Mouse (Mus musculus): ENCODE results near the gene Polr3h.

The Polr3h gene

DNA sequence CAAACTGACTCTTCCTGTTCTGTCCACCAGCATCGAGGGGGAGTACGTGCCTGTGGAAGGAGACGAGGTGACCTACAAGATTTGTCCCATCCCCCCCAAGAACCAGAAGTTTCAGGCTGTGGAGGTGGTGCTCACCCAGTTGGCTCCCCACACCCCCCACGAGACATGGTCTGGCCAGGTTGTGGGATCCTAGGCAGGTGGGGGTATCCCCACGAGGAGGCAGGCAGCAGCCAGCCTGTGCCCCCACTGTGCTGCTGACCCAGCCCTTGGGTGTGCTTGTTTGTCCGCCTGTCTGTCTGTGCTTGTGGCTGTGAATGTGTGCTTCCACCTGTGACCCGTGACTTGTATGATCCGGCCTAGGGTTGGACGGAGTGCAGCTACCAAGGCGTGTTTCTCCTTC, 23.0 kb upstream of the Polr3h start:
- DNase-seq: no peak

DNA sequence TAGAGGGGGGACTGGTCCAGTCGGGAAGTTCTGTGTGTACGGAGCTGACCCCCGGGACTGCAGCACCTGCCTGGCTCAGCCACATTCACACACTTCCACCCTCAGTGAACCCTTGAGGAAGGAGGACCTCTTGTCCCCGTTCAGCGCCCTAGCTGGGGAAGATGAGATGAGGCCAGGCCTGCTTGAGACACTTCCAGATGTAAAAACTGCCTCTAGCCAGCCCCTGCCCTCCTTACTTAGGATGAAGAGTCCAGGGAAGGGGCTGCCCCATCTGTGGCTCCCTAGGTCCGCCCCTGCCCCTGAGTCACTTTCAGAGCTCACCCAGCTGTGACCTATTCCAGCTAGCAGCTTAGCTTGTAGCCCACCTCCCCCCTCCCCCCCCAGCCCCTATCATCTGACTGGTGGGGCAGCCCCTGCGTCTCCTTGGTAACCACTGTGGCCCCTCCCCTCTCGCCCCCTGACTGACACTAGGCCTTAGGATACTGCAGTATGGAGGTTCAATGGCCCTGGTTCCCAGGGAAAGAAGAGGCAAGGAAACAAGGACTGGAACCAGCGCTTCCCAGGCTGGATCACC, 17.2 kb upstream of the Polr3h start:
- DNase-seq: no peak

DNA sequence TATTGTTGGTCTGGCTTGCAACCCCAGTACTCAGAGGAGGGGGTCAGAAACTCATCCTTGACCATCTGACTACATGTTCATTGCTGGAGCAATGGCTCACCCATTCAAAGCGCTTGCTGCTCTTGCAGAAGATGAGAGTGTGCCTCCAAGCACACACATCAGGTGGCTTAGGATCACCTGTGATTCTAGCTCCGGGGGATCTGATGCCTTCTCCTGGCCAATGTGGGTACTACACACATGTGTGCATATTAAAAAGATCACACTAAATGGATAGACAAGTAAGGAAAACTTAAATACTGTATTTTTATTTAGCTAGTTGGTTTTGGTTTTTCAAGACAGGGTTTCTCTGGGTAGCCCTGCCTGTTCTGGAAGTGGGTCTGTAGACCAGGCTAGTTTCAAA, 15.0 kb upstream of the Polr3h start:
- no peak for DNase-seq

DNA sequence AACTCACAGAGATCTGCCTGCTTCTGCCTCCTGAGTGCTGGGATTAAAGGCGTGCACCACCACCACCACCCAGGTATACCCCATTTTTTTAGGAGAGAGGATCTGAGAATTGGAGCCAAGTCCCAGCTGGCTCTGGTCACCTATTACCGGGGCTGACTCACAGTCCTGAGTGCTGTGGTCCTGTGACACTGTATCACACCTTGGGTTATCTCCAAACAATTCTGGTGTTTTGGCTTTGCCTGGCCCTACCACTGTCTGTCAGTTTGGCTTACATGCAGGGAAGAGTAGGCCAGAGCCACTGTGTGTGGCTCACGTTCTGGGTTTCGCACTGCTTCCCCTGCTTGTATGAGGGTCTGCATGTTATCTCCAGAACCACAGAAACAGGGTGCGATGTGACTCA, 14.2 kb upstream of the Polr3h start:
- no peak for DNase-seq

DNA sequence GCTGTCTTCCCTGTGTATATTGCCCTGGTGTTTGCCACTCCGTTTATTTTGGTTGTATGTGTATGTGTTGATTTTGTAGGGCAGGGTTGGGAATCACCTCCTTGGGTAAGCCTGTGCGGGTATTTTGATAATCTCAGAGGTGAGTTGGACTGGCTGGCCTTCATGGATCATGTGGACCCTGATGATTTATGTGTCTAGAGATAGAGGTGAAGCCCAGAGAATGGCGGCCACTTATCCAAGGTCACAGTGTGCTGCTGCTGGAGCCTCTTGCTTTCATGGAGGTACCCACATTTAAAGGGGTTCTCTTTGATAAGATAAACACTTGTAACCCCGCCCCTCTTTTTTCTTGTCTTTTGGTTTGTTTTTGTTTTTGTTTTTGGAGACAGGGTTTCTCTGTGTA, 13.7 kb upstream of the Polr3h start:
- no peak for DNase-seq

DNA sequence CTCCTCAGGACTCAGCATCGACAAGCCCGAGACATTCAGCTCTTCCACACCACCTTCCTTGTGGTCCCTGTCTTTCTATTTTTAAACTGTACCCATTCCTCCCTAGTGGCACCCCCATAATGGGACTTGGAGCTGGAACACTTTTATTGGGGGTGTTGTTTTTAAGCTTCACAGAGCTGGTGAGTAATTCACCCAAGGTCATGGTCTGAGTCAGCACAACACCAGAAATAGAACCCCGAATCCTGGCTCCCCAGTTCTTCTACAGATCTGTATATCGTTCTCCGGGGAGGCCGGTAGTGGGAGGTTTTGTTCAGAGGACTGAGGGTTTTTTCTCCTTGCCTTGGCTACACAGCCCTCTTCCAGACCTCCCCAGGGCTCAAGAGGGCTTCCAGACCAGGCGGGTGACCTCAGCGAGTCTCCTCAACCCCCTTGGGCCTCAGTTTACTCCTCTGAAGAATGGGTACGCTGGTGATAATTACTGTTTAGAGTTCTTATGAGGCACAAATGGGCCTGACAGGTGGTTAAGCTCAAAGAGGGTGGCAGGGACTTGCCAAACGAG, 13.2 kb upstream of the Polr3h start:
- DNase-seq: peak; percentile 56

DNA sequence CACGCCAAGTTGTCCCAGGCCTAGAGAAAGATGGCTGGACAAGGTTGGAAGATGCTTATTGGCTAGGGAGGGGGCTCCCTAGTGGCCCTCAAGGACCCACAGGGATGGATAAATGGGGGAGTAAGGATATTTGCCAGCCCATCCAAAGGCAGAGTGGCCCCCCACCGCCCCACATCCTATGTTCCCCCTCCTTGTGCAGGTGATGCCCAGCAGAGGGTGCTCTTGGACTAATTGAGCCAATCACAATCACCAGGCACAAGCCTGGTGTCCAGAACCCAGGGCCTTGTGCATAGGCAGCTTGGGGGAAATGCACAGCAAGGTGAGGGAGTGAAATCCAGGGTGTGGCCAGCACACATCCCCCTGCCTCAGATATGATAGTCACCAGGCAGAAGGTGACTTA, 12.2 kb upstream of the Polr3h start:
- peak; percentile 59 for DNase-seq

DNA sequence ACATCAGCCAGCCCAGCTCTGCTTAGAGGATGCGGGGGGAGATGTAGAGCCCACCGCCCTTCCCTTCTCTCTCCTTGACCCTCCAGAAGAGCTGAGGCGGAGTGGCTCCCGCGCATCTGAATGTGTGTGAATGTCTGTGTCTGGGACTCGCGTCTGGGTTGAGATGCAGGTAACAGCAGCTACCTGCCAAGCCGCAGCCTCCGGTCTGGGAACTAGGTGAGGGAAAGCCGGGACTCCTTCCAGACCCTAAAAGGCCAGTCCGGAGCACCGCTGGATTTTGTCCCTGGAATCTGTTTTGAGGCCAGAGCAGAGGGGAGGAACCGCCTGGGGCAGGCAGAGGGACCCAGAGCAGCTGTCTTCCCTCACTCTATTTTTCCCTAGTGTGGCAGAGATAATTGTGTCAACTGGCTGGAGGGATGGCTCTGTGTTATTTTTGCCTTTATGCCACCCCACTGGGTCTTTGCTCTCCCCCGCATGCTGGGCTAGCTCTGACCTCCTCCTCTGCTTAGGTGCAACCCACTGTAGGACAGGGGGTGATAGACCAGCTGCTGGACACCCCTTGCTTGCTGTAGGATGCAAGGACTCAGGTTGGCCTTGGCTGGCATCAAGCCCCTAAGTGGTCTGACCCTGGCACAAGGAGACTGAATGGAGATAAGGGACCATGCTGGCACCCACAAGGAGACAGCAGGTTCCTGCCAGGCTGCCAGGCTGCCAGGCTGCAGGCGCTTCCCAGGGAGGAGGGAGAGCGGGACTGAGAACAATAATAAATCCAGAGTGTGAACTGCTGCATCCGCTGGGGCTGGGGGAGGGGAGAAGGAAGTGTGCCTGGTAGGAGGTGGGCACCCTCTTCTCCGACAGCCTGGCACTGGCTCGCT, 11.3 kb upstream of the Polr3h start:
- peak; percentile 85 for DNase-seq

DNA sequence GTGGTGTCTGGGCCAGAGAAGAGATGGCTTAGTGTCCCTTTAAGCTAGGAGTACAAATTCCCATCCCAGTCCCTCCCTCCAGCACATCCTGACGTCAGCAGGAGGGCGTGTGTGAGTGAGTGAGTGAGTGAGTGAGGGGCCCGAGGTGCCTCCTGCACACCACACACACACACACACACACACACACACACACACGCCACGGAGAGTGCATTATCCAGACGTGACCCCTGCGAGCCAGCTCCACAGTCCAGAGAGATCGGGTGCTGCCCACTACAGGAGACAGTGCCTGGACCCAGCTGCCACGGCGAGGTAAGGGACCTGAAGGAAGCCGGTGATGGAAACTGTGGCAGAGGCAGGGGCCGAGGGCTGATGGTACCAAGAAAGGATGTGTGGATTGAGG, 10.6 kb upstream of the Polr3h start, which contains the start of gene Csdc2:
Gene Csdc2 (plus strand): TSS at position 81 of the 400 bp plus-strand sequence.
- DNase-seq: peak; percentile 78

DNA sequence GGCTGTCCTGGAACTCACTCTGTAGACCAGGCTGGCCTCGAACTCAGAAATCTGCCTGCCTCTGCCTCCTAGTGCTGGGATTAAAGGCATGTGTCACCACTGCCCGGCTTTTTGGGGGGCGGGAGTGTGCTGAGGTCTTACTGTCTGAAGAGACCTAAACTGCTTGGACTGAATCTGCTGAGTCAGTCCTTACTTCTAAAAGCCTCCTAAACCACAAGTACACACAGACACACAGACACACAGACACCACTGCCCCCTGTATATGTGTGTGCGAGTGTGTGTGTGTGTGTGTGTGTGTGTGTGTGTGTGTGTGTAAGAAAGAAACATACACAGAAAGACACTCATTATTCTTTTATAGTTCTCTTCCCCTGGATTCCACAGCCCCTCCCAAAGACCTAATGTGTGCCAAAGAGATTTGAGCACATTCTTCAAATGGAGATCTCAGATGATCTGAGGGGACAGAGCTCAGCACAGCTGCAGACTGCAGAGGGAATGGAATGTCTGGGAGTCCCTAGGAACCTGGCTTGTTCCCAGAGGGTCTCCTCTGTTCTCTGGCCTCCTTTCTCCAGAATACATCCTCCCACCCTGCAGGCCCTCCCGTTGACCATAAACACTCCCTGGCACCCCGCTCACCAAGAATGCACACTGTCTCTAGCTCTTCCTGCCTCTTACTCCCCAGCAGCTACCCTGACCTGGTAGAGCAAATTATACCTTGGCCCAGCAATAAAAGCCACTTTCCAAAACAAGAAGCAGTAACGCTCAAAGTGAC, 10.0 kb upstream of the Polr3h start:
- DNase-seq: no peak

DNA sequence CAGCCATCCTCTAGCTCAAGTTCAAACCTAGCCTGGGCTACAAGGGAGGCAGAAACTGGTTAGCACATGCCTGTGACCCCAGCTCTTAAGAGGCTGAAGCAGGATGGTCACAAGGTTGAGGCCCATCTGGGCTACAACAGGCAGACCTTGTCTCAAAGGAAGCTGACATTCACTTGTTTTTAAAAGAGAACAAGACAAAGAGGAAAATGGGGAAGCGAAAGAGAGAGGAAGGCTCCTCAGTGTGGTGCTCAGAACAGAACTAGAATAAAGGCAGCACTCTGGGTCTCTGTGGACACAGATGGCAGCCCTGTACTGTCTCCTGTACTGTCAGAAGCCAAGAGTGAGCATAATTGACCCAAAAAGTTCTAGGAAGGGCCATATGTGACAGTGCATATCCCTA, 7.9 kb upstream of the Polr3h start:
- no peak for DNase-seq

DNA sequence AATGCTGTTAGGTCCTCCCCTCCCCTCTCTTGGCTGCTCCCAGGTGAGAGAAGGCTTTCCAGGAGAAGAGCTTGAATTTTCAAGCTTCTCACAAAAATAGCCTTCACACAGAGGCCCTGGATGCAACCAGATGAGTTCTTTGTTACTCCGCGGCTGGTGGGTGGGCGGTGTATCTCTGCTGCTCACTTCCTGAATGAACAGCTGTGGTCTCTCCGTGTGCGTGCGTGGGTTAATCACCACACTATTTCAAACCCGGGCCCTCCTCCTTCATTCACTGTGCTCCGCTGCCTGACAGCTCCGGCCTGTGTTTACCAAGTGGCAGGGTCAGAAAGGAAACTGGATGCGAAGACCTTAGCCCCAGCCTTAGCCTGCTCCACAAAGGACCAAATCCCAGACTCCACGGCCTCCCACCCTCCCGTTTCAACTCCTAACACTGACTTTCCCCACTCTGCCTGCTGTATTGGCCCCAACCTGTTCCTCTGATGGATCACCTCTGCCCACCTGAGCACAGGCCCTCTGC, 7.0 kb upstream of the Polr3h start:
- peak; percentile 88 for DNase-seq

DNA sequence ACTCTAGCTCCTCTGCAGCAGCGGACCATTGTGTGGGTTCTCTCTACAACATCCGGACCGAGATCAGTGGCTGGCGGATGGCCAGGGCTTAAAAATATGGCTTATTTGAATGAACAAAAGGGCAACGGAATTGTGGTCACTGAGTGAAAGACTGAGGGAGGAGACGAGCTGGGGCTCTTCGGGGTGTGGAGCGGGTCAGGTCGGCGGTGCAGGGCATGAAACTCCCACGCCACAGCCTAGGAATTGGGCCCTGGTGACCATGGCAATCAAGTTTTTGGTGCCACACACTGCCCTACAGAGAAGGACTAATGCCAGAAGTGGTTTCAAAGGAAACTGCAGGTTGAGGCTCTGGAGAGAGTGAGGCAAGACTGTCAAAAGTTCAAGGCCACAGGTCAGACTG, 2.2 kb upstream of the Polr3h start:
- no peak for DNase-seq

DNA sequence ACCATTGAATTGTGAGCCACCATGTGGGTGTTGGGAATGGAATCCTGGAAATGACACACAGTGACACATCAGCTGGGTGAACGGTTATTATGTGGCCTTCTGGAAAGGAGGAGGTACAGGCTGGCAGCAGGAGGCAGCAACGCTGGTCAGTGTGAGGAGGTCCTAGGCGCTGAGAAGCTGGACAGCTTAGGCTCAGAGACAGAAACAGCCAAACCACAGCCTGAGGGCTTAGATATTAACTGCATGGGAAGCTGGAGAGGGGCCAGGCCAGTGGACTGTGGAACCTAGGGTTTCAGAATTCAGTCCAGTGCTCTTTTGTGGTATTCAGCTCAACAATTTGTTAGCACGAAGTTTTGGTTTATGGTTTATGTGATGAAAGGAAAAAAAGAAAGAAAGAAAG, 1.7 kb upstream of the Polr3h start:
- no peak for DNase-seq

DNA sequence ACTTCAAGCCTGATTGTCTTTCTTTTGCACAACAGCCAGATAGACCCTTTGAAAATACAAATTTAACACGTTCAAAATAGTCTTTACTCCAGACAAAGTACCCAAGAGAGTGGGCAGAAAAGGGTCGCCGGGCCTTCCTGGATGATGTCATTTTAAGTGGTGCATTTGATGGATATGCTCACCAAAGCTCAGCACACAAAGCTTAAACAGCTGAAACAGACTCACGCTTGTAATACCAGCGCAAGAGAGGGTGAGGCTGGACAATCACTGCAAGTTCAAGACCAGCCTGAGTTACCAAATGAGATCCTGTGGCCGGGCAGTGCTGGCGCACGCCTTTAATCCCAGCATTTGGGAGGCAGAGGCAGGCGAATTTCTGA, 394 bp upstream of the Polr3h start:
- no peak for DNase-seq

DNA sequence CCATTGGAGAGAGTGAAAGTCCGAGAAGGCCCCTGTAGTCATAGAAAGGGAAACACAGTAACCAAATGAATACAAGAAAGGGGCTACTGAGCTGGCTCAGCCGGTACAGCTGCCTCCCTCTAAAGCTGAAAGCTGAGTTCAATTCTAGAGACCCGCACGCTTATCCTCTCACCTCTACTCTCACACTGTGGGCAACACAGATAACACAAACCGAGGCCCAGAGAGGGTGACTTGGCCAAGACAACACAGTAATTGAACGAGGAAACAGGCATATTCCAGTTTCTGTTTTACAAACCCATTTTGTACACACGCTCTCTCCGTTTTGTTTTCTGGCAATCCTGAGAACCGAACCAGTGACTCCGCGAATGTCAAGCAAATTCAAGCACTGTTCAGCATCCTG, 1.1 kb downstream of the Polr3h start:
- no peak for DNase-seq

DNA sequence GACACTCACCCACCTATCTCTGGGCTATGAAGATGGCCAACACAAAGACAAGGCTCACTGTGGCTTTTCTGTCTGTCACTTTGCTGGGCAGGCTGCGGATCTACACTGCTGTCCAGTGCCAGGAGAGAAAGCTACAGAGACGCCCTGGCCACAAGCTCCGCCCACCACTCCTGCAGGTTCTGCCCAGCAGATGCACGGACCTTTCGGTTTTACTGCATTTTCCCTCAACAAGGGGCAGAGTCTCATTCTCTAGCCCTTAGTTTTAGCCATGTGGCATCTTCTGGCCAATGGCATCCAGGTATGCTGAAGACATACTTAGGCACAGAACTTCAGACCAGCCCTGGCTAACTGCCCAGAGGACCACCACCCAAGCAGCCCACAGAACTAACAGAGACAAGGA, 4.8 kb downstream of the Polr3h start:
- DNase-seq: no peak

DNA sequence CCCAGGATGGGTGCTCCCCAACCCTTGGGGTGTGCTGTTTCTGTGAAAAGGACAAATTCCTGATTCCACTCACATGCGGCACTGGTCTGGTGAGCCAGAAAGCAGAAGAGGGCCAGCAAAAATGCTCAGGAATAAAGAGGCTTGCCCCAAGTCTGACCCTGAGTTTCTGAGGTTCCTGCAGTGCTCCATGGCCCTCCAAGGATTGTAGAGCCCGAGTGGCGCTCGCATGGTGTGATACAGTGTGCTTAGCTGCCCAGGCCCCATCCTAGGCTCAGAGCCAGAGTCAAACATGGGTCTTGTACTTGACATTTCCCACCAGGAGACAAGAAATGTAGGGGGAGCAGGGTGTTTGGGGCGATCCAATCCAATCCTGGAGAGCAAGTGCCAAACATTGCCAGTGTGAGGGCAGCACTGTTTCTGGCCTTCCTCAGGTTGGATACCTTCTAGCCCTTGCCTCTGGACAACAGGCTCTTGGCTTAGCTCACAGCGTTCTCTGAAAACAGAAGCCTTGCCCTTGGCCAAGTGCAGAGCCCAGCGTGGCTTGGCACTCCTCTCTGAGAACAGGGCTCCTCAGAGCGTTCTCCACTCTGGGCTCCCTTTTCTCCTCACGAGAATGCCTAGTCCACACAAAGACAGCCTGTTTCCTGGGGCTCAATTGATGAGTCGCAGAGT, 5.4 kb downstream of the Polr3h start:
- no peak for DNase-seq

DNA sequence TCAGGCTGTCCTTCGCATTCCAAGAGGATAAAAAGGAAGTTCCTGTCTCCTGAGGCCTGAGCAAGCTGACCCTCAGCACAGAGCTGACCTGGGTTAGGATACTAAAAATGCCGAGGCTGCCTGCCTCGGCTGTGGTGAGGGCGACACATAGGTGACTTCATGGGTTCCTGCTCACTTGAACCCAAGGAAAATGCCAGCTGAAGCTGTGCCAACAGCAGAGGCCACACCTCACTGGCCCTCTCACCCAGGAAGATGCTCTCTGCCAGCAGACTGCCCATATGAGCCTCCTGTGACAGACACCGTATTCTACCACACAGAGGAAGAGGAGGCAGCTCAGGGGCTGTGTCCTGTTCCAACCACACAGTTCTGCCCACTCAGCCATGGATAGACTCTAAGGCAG, 7.0 kb downstream of the Polr3h start:
- no peak for DNase-seq

DNA sequence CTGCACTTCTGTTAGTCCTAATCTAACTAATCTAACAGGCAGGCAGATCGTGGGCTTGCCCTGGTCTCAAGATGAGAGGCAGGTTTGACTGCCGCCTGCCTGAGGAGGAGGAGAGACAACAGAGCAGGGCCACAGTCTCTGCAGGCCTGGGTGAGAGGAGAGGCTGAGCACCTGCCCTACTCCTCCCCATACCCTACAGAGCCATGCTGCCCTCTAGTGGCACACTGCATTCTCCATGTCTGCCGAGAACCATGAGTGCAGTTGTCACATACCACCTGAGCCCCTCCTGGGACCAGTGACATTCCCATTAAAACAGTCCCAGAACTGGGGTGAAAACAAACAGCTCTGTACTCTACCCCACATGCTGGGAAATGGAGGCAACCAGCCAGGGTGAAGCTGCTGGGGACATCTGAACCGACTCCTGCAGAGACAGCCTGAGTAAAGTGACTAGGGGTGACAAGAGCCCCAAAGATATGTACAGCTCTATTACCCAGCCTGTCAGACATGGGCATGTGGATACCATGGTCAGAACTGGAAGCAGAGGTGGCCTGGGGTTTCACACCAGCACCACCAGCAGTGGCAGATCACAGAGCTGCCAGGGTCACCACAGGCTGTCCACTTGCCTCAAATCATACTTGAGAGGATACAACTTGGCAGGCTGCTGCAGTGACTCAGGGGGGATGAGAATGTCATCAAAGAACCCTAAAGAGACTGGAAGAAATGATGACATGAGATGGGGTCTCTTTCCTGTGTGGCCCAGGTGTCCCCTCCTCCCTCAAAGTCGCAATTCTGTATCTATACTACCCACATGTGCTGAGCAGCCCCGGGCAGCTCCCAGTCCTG, 8.2 kb downstream of the Polr3h start:
- DNase-seq: peak; percentile 77

DNA sequence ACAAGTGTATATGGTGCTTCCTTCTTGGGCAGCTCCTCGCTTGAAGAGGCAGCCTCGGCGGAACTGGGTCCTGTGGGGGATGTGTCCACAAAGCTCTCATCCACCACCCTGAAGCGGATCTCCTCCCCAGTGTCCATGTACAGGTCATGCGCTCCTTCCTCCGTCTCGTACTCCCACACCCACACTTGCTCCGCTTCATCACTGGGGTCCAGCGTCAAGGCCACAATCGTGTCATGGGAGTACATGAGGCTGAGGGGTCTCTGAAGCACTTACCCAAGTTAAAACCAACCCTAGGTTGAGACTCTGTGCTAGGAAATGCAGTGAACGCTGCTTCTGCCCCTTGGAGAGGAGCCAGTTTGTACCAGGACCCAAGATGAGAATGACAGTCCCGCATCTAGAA, 8.8 kb downstream of the Polr3h start:
- no peak for DNase-seq

DNA sequence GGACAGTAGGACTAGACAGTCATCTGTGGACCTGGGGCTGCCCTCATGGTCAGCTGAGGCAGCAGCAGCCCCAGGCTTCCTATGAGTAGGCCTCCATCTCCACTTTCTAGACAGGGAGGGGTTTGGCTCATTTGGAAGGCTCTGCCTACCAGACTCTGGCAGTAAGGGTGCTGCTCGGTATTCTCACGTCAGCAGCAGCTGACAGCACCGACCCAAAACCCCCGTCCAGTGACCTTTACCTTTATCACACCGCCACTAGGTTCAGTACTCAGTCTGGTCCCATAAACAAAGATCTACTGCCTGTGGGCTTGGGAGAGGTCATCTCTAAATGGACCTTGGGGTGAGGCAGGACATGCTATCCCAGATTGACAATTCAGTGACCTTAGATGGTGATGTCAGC, 10.4 kb downstream of the Polr3h start:
- DNase-seq: no peak
